Mouse (Mus musculus) liver, adult 2 months (tissue): ENCODE measurements at regions not wholly inside any gene's neighbourhood (a gene's known extent, or its start where the extent isn't known, plus 50 kb on each side); places are given as distances from the start of the nearest gene placed in this dataset.
A peak's percentile ranks its signal among the peaks of the same experiment; 100 is the strongest.

Source experiments
- DNase-seq: peaks from one replicate; pipeline ENCODE4 v3.0.0-alpha.2; 2011; ENCODE audit warnings: low read depth, low spot score; ENCODE audit errors: extremely low read depth
- H3K27ac ChIP-seq: fragments of 200-500 bp; replicated peaks from 2 replicates; pipeline ENCODE4 v1.5.1; 2012; ENCODE audit warnings: low read depth, mild to moderate bottlenecking, control low read depth, inconsistent platforms, low read length; ENCODE audit not compliant: insufficient read depth
- H3K27me3 ChIP-seq: fragments of 200-500 bp; 2 replicates; pipeline ENCODE4 v1.6.1; 2012; ENCODE audit warnings: mild to moderate bottlenecking, moderate library complexity, low read length, inconsistent platforms; ENCODE audit not compliant: control insufficient read depth, insufficient read depth
- H3K36me3 ChIP-seq: fragments of 200-500 bp; 2 replicates; pipeline ENCODE4 v1.6.1; 2012; ENCODE audit warnings: low read length, inconsistent platforms; ENCODE audit not compliant: control insufficient read depth, insufficient read depth
- H3K4me1 ChIP-seq: fragments of 200-500 bp; 2 replicates; pipeline ENCODE4 v1.6.1; 2011; ENCODE audit warnings: low read length; ENCODE audit not compliant: control insufficient read depth, insufficient read depth
- H3K4me3 ChIP-seq: fragments of 200-500 bp; 2 replicates; pipeline ENCODE4 v1.5.1; 2011; ENCODE audit warnings: low read depth, mild to moderate bottlenecking, control low read depth, low read length, moderate library complexity; ENCODE audit not compliant: insufficient read depth
- H3K79me2 ChIP-seq: fragments of 200-500 bp; 2 replicates; pipeline ENCODE4 v1.6.1; 2012; ENCODE audit warnings: inconsistent platforms, mild to moderate bottlenecking, low read length, moderate library complexity; ENCODE audit not compliant: control insufficient read depth, insufficient read depth
- H3K9ac ChIP-seq: fragments of 200-500 bp; 2 replicates; pipeline ENCODE4 v1.6.1; 2012; ENCODE audit warnings: low read depth, mild to moderate bottlenecking, control low read depth, inconsistent platforms, low read length
- CTCF ChIP-seq: fragments of 200-500 bp; IDR thresholded peaks from 2 replicates; pipeline ENCODE4 v1.5.1; 2011; ENCODE audit warnings: low read depth, low read length, control low read depth
- POLR2A ChIP-seq: fragments of 200-500 bp; IDR thresholded peaks from 2 replicates; pipeline ENCODE4 v1.6.1; 2011; ENCODE audit warnings: low read length, control low read depth; ENCODE audit not compliant: insufficient read depth; ENCODE audit errors: extremely low read depth
- WGBS: fragments of 180-500 bp; shearing (Covaris S2); methylation state at CpG from one replicate; pipeline ENCODE4 v1.1.7; 2018; 5-methylcytosine and 5-hydroxymethylcytosine counted together

- Histone ChIP-seq H3K27ac (no peak overlapping the region), H3K27me3 (no peaks in the 10 kb centered on the region; the same call in 1 of the 2 replicates), H3K4me3 (no peak overlapping the region), H3K79me2 (no peaks in the 10 kb centered on the region), H3K4me1 (no peaks in the 10 kb centered on the region), H3K9ac (no peak overlapping the region), H3K36me3 (no peaks in the 10 kb centered on the region)
- no peak for DNase-seq
- 75% methylated on average over 4 of the region's 4 CpGs for WGBS
- TF ChIP-seq CTCF (no peak), POLR2A (no peak)
These were observed 163.2 kb downstream of the Tmx1 start for GRCm38 (mm10) chr12:70616049-70616448.

- H3K9ac ChIP-seq: no peak overlapping the region
- 57% methylated on average over 4 of the region's 4 CpGs for WGBS
- no peak overlapping the region for H3K27ac ChIP-seq
- TF ChIP-seq CTCF (no peak), POLR2A (no peak)
- no peak for DNase-seq
- no peaks in the 10 kb centered on the region for H3K4me1 ChIP-seq
- no peak overlapping the region for H3K4me3 ChIP-seq
- H3K27me3 ChIP-seq: no peaks in the 10 kb centered on the region; the same call in 1 of the 2 replicates
- no peaks in the 10 kb centered on the region for H3K79me2 ChIP-seq
- no peaks in the 10 kb centered on the region for H3K36me3 ChIP-seq
These were observed 163.6 kb downstream of the Tmx1 start for GRCm38 (mm10) chr12:70616487-70616886.

GRCm38 (mm10) chr12:70617024-70617423, 164.1 kb downstream of the Tmx1 start:
- H3K9ac ChIP-seq: no peak overlapping the region
- no peaks in the 10 kb centered on the region; the same call in 1 of the 2 replicates for H3K27me3 ChIP-seq
- H3K36me3 ChIP-seq: no peaks in the 10 kb centered on the region
- no peak for DNase-seq
- H3K4me3 ChIP-seq: no peak overlapping the region
- H3K27ac ChIP-seq: no peak overlapping the region
- H3K79me2 ChIP-seq: no peaks in the 10 kb centered on the region
- H3K4me1 ChIP-seq: no peaks in the 10 kb centered on the region
- WGBS: 22% methylated on average over 1 of the region's 1 CpGs
- TF ChIP-seq CTCF (no peak), POLR2A (no peak)

- peak; percentile 78 for DNase-seq
- WGBS: 28% methylated on average over 3 of the region's 3 CpGs
- no peaks in the 10 kb centered on the region for H3K4me1 ChIP-seq
These were observed 165.1 kb downstream of the Tmx1 start for GRCm38 (mm10) chr12:70617979-70618378.

GRCm38 (mm10) chr12:70619436-70619835, 166.5 kb downstream of the Tmx1 start:
- no peak for DNase-seq
- no peaks in the 10 kb centered on the region for H3K27me3 ChIP-seq
- H3K4me1 ChIP-seq: no peaks in the 10 kb centered on the region
- no peaks in the 10 kb centered on the region for H3K79me2 ChIP-seq
- H3K9ac ChIP-seq: no peak overlapping the region
- TF ChIP-seq CTCF: no peak
- no peak for TF ChIP-seq POLR2A
- no peak overlapping the region for H3K4me3 ChIP-seq
- no peak overlapping the region for H3K27ac ChIP-seq
- no peaks in the 10 kb centered on the region for H3K36me3 ChIP-seq
- 92% methylated on average over 2 of the region's 2 CpGs for WGBS

More at GRCm38 (mm10) chr12:70617979-70618378, 165.1 kb downstream of the Tmx1 start:
- Histone ChIP-seq H3K9ac (no peak overlapping the region), H3K27me3 (no peaks in the 10 kb centered on the region), H3K36me3 (no peaks in the 10 kb centered on the region), H3K4me3 (no peak overlapping the region), H3K79me2 (no peaks in the 10 kb centered on the region), H3K27ac (no peak overlapping the region)
- TF ChIP-seq POLR2A (no peak), CTCF (no peak)

- TF ChIP-seq POLR2A (no peak), CTCF (no peak)
- no peak overlapping the region for H3K27ac ChIP-seq
- no peak overlapping the region for H3K4me3 ChIP-seq
- H3K27me3 ChIP-seq: no peaks in the 10 kb centered on the region
- no peak overlapping the region for H3K9ac ChIP-seq
- no peak for DNase-seq
- H3K79me2 ChIP-seq: no peaks in the 10 kb centered on the region
- H3K4me1 ChIP-seq: no peaks in the 10 kb centered on the region
- 94% methylated on average over 4 of the region's 4 CpGs for WGBS
- H3K36me3 ChIP-seq: no peaks in the 10 kb centered on the region
These were observed 169.1 kb downstream of the Tmx1 start for GRCm38 (mm10) chr12:70622019-70622418.
